In genomic region chr13:119599066-119599465, GRCm38 (mm10) we compare ENCODE assay signal across 7 mouse cellular contexts. TPM values are rescaled to one million over a fixed set of nuclear protein-coding genes. Genes with fewer than 3 reads are reported as not detected.
DNase-seq lines count a peak whose midpoint lies in the region; ATAC-seq lines count a peak whose summit lies in the region.
"Not testable (repeated sequence)": the region's sequence is repeated elsewhere in the genome, so short reads cannot be mapped to it uniquely, and the experiment has no call there.

No protein-coding gene starts in this region.

- H3K4me3 ChIP-seq in ES-E14 (ENCODE audit: insufficient read depth in 1 of 2, low read depth in 1 of 2, low read length in 2 of 2, poor library complexity in 1 of 2, severe bottlenecking in 1 of 2): not testable (repeated sequence)

- peak overlapping the region; percentile 53; the same call in 1 of the 2 replicates for H3K27ac ChIP-seq in ES-E14 (ENCODE audit: insufficient read depth, low read depth, low read length, poor library complexity, severe bottlenecking)

- in situ Hi-C loops in ES-E14 (cut with MboI; ENCODE audit: low sequenced_read_pairs in 2 of 2, unreplicated experiment in 2 of 2): not testable (repeated sequence)

- H3K36me3 ChIP-seq in ES-E14 (ENCODE audit: control insufficient read depth, insufficient read depth, low read length, poor library complexity, severe bottlenecking): not testable (repeated sequence)

- peak; percentile 34 for ATAC-seq in cerebellum, adult (ENCODE audit: insufficient number of reproducible peaks, low FRiP score, low TSS enrichment)

- not testable (repeated sequence) for H3K9ac ChIP-seq in ES-E14 (ENCODE audit: insufficient read depth, low read depth, low read length, poor library complexity, severe bottlenecking)

- not testable (repeated sequence) for H3K9me3 ChIP-seq in ES-E14 (ENCODE audit: control insufficient read depth, insufficient read depth, low read depth, low read length)

- not testable (repeated sequence) for DNase-seq in ES-E14 (ENCODE audit: low read depth, low spot score)
- DNase-seq in gastrocnemius, postnatal 10 days: peak; percentile 21
- DNase-seq in heart, postnatal 4 days: peak; percentile 45
- peak; percentile 7 for DNase-seq in lung, postnatal 14 days
- DNase-seq in right cerebral cortex, postnatal 25 days: peak; percentile 9
- peak; percentile 14 for DNase-seq in thymus, postnatal 25 days

- not testable (repeated sequence) for H3K4me1 ChIP-seq in ES-E14 (ENCODE audit: control insufficient read depth in 2 of 2, insufficient read depth in 2 of 2, low read length in 2 of 2, poor library complexity in 1 of 2)

RNA-seq across cellular contexts. Expression of gene Ccl28, which starts 24.6 kb away (rescaled TPM):
- not detected in 2 replicates for total RNA-seq in ES-E14 (2012; rRNA removed)
- total RNA-seq in gastrocnemius, postnatal 10 days (2021): under 1 TPM; 0.19 to 0.23 TPM
- total RNA-seq in heart, postnatal 4 days (2021): under 1 TPM; 0.07 to 0.14 TPM
